Mouse (Mus musculus): ENCODE measurements around the gene Ascl4.

Ascl4 gene

DNA sequence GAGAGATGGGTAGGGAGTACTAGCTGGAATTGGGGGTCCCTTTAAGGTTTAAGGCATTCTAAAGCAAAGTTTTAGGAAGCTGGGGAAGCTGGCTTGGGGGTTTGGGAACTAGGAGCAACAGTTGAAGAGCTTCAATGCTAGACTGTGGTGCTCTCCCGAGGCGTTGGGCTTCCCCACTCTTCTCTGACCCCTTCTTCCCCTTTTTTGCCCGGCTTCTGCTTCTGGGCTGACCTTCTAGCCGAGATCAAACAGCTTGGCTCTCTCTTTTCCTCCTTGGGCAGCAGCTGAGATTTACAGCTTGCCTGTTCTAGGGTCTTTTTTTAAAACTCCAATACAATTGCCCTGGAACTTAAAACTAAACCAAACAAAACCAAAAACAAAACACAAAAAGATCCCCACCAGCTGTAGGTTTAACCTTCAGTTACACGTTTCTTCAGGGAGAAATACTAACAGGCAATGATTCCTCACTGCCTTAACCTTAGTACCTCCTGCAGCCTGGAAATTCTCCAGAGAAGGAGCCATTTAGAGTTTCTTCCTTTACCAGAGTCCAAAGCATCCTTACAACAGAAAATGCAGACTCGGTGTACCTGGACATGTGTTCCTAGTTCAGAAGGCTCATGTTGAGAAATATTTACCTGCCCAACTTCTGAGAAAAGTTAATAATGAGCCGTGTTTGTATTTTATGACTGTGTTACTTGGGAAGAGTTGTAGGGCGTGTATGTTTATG lies 42.6 kb downstream of the Ascl4 start:
- no peak for DNase-seq (ENCODE audit: low spot score)

DNA sequence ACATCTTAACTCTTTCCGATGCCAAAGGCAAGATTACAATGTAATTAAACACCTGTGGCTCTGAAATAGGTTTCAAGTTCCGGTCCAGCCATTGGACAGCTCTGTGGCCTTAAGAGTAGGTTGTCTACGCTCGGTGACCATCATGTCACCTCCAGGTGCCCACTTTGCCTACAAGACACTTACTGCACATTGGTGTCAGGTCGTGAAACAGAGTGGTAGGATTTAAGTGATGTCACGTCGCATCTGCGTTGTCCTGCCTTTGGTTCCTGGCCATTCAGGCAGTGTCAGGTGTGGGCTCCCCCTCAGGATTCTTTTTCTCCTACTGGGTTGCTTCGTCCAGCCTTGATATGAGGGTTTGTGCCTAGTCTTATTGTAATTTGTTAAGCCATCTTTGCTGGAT lies 44.3 kb downstream of the Ascl4 start:
- no peak for DNase-seq (ENCODE audit: low spot score)

DNA sequence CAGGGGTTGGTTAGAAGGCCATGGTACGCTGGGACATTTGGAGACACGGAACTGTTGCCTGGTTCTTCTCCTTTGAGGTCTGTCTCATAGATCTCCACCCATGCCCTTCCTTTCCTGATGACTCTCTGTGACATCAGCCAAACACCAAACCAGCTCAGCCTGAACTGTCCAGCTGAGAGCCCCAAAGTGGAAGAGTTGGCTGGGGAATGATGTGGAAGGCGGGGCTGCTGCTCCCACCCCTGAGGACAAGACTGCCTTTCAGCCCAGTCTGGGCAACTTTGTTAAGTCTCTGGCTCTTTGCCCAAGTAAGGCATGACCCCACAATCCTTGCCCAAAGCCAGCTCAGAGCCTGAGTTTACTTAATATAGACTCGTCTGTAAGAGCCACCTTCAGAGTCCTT lies 45.4 kb downstream of the Ascl4 start:
- no peak for DNase-seq (ENCODE audit: low spot score)

- DNase-seq (ENCODE audit: low spot score) = no peak
Observed at GRCm38 (mm10) chr10:85989412-85990115, 62.1 kb downstream of the Ascl4 start.

DNA sequence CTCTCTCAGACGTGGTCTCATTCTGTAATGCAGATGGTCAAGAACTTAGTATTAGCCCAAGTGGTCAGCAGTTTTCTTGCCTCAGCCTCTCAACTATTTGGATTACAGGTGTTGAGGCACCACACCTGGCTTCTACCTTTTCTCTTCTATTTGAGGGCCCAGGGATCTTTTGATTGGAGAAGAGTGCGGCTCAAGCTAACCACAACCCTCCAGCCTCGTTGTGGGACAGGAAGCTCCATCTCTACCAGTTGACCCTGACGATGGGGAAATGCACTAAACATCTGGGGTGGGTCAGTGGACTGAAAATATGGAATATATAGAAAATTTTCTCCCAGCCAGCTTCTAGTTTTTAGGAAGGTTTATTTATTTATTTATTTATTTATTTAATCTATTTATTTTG lies 64.9 kb downstream of the Ascl4 start:
- no peak for DNase-seq (ENCODE audit: low spot score)

GRCm38 (mm10) chr10:85993836-85994235 lies 66.4 kb downstream of the Ascl4 start:
- DNase-seq (ENCODE audit: low spot score) = no peak

DNA sequence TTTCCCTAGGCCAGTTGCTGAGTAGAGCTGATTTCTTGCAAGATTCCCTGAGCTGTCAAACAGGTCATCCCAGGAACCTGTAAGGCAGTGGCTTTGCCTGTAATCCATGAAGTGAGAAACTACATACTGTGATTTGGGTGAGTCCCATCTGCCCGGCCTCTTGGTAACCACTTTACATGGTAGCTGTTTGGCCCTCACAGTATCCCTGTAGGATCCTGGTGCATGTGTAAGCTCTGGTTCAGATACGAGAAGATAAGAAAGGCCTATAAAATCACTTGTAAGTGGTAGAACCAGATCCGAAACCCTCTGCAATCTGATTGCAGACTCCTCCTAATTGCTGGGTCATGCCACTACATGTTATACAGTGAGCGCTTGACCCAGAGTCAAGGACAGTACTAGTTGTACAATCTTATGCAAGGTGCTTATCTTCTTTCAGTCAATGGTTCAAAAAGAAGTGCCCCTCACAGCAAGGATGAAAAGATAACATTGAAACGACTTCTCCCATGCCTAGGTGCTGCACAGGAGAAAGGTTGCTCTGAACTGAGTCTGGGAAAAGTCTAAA lies 67.1 kb downstream of the Ascl4 start:
- DNase-seq (ENCODE audit: low spot score) = no peak

Data from ovary, postnatal 14 days (tissue).